Mouse (Mus musculus): ENCODE results near the gene Map3k12.

Map3k12 gene

DNA sequence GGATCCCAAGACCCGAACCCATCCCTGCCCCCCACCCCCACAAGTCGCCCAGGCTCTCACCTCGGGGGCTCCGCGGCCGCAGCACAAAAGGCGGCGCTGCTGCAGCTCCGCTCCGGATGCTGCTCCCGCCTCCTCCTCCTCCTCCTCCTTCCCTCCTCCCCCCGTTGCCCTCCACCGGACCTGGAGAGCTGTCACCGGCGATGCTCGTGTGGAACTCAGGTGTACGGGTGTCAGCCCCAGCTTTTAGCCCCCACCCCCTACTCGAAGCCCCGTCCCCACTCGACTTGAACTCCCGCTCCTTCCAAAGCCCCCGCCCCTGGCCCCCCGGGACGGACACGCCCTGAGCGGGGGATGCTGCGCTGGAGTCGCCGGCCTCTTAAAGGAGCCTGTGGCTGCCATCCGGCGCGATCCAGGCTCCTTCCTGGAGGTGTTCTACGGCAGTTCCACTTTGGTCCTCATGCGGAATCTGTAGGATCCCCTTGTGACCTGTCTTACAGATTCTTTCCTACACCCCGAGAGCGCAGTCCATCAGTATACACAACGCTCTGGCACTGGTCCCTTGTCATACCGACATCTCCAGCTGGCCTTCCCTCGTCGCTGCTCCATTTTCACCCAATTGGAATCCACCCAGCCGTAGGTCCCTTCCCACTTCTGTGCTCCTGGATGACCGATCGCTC is at the start of gene Map3k12:
Gene Map3k12 (minus strand): TSS at position 337 of the 677 bp plus-strand sequence.
- DNase-seq = peak; percentile 83

DNA sequence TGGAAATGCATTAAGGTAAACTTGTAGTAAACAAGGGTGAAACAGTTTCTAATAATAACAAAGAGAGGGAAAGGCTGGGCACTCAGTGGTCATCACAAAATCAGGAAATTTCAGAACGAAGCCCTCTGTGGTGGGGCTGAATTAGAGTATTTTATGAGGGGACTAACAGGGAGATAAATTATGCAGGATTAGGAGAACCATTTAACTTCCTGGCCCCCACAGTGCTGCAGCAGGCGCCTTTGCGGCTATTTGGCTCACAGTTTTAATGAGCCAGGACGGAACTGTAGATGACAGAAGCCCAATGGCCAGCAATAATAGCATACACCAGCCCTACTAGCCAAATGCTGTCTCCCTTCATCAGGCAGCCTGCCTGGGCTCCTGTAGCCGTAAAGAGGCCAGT is 46.8 kb upstream of the Map3k12 start:
- no peak for DNase-seq

DNA sequence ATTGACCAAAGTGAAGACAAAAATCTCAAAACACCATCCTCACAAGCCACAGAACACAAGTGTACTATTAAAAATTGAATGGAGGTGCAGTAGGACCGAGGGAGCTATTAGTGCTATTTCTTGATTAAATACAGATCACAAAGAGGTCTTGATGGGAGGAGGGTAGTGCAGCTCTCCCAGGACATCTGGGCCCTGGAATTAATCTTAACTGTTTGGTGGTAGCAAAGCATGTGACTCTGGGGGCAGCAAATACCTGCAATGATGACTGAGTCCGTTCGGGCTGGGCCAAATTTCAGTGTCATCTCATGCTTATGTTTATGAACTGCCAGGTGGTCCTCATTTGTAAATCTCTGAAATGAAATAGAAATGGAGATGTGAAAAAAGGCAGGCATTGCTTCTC is 46.2 kb upstream of the Map3k12 start:
- DNase-seq = no peak

DNA sequence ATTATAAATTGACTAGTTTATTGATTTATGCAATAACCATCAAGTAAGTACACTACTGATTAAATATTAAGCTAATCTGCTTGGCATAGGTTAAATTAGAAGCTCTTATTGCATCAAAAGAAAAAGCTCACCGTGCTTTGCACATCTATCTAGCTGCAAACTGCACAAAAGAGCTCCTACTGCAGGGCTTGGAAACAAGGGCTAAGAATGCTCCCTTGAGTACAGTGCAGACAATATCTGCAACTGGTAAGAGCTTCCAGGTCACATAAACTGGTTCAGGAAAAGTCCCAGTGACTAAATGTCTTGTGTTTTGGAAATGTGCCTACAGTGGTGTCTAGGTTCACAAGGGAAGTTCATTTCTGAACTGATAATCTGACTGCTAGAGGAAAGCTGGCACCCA is 45.6 kb upstream of the Map3k12 start:
- no peak for DNase-seq

DNA sequence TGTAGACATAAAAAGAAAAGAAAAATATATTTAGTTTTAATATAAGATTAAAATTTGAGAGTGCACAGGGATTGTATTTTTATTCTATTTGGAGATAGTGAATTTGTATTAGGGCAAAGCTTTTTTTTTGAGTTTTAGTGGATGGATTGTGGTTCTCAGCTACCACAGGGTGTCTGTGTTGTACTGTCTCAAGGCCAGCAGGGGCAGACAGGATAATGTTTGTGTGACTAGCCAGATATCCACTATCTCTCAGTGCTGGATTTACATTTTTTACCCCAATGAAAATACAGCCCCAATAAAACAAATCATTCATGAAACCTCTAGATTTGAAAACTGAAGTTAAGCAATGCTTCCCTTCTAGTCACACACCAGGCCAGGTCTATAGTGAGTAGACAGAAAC is 40.7 kb upstream of the Map3k12 start:
- DNase-seq = no peak

DNA sequence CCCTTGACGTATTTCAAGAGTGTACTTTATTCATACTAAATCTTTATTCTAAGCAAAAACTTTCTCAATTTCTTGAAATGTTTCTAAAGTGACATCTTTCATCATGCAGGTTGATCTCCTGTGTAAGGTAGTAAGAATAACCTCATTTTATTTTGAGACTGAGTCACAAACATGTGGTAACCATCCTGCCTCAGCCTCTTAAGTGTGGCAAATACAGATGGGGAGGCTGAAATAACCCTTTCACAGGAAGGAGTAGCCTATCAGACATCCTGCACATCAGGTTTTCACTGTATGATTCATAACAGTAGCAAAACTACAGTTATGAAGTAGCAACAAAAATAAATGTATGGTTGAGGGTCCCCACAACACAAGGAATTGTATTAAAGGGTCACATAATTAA is 38.7 kb upstream of the Map3k12 start:
- DNase-seq = no peak

DNA sequence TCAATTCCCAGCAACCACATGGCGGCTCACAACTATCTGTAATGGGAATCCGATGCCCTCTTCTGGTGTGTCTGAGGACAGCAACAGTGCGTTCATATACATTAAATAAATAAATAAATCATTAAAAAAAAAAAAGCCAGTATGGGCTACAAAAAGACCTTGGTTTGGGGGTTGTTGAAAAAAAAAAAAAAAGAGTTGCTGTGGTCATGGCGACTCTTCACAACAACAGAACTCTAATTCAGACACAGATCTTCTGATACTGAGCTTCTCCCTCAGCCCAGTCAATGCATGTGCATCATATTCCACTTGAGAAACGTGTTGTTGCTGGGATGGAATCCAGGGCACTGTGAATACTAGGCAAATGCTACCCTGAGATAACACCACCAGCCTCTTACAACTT is 35.7 kb upstream of the Map3k12 start:
- no peak for DNase-seq

DNA sequence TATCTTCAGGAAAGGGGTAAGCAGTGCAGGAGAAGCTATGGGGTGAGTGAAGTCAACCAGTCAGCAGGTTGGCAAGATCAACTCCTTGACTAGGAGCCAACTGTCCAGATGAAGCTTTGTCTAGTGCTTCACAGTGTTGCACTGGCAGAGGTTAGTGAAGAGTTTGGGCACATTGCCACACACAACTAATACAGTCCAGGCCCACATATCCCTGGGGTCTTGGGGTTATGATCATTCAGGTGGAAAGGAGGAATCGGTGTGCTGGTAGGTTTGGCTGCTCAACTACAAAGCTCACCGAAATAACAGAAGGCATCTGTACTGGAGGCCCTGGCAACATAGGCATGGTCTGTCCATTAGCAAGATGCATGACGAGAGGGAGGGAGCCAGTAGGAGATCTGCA is 30.6 kb upstream of the Map3k12 start:
- no peak for DNase-seq

DNA sequence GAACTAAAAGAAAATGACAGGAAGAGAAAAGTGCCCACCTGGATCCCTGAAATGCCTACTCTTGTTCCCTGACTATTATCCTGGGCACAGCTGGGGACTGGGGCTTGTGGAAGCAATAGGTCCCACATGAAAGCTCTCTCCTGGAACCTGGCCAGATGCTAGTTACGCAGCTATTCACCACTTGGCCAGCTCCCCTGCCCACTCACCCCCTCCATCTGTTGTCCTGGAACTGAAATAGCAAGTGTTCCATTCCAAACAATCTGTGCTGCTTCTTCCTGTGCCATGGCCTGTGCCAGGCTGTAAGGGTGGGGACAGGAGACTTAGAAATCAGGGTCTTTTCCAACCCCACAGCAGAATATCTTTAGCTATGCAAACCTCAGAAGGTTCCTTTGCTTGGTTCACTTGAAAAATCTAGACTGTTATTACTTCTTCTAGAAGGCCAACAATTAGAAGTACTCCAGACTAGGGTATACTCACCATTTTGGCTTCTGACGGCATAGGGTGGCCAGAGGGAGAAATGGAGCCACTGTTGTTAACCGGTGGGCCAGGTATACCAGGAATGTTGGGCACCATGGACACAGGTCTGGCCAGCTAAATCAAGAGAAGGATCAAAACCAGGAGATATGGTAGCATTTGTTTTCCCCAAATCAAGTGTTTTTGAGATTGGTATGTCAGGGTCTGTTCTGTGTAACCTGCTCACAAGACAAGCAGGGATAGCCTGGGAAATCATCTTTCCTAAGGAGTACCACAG is 30.0 kb upstream of the Map3k12 start:
- DNase-seq = peak; percentile 92

DNA sequence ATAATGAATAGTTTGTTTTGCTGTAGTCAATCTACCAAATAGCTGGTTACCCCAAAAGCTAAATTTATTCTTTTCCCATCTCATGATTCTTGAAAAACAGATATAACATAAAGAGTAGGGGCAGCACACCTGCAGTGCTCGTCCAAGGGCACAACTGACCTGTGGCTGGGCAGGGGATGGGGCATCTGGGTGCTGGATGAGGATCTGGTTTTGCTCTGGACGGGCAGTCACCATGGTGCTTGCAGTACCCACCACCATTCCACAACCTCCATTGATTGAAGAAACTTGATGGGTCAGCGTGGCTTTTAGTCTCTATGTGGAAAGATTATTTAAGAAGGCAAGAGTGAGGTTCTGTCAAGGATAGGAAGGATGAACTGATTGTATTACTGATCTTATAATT is 29.4 kb upstream of the Map3k12 start:
- DNase-seq = no peak

DNA sequence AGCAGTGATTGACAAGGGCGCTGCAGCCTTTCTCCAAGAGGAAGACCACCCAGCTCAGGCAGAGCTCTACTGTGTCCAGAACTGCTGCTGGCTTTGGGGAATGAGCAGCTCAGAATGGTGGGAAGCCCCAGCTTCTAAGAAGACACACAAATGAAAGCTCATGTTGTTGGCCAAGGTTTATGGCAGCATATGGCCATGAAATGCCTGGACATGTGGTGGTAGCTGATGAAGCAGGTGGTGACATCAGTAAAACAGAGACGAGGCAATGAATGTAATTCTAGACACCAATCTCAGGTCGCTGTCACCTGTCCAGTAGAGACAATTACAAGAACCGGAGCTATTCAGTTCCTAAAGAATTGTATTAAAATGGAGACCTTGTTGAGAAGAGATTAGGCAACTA is 27.9 kb upstream of the Map3k12 start:
- no peak for DNase-seq

DNA sequence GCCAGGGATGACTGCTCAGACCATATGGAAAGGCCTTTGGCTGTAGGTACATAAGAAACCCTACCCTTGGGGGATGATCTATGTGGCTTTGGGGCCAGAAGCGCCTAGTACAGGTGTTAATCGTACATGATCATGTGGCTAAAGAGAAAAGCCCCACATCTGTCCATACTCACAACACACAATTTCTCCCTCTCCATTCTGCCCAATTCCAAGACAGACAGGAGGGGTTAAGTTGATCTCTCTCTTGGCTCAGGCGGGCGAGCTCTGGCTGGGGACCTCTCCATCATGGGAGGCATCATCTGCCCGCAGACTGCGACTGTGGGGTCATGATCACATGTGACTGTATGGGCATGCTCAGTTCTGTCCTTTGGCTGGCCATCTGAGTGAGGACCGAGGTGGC is 17.1 kb upstream of the Map3k12 start:
- no peak for DNase-seq

DNA sequence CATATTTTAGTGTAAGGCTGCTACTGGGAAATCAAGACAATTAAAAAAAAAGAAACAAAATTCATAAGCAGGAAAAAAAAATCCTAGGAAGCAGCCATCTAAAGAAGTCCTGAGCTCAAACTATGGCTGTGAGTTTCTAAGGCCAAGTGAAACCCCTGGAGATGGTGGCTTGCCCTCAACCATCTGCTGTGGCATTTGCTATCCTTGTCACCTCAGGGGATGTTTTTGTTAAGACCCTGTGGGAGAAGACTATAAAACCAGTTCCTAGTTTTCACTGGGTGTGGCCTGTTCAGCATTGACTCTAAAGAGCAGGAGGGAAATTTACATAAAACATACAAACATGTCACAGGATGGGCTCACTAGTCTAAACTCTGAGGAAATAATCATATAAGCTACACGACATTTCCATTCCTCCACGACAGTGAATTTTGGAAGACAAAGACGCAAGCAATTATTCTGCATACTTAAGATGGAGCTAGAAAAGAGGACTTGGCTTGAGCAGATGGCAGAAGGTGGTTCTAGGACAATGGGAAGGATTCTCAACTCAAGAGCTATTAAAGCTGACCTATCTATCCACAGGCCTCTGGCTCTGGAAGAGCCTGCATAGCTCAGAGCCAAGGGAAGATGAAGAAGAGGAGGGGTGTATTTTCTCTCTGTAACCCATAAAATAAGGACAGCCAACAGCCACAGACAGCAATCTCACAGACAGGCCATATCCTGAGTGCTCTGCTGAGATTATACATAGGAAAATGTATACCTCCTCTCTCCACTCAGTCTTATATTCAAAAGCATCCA is 15.4 kb upstream of the Map3k12 start:
- DNase-seq = no peak

DNA sequence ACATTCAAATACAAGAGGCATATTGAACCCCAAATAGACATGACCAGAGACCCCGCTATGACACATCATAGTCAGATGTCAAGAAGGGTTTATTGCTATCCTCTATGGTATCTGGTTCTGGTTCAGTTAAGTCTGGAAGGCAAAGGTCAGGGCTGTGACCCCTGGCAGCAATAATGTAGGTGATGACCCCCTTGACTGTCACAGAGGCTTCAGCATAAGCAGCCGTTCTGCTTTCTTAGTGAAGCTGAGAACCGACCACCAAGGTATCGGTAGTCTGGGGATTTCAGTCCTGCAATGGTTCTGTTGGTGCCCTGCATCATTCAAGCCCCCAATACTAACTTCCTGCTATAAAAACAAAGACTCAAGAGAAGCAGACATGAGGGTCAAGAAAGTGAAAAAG is 14.7 kb upstream of the Map3k12 start:
- DNase-seq = no peak

DNA sequence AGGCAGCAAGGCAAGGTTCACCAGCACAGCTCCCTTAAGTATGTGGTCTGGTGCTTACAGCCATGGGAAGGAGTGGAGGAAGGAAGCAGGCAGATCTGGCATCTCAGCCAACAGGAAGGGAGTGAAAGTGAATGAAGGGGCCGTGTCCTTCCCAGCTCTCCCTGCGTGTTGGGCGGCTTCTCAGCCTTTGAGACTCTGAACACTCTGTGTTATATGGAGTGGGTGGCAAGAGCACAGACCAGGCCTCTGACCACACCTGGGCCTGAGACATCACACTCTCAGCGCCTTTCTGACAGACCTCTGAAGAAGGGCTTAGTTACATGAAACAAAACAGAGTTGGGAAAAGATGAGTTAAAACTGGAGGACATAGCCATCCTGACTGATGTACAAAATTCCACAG is 13.7 kb upstream of the Map3k12 start:
- no peak for DNase-seq

DNA sequence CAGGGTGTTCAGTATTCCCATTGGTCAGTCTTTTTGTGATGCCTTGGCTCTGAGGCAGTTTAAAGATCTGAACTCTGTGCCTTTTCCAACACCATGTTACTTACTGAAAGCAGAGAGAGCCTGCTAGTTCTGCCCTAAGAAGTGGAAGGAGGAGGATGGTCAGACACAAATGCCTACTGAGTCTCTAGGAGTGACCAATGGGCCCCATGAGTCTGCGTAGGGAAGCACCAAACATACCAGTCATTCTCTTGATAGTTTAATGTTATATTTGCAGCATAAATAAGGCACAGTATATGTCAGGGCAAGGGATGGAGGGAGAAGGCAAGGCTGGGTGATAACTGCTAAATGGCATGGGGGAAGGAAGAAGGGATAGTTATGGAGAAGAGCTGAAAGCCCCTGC is 11.5 kb upstream of the Map3k12 start:
- no peak for DNase-seq

DNA sequence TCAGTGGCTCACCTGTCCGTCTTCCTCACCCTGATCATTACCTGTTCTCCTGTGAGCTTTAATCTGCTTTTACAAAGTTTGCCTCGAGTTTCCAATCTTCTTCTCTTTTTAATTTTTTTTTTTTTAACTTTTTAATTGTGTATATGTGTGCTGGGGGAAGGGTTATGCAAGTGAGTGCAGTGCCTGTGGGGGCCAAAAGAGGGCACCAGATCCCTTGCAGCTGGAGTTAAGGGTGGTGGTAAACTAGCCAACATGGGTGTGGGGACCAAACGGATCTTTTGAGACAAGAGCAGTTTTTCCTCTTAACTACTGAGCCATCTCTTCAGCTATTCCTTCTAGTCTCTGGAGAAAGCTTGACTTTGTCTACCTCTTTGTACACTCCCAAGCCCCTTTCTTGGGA is 11.1 kb upstream of the Map3k12 start:
- DNase-seq = no peak

DNA sequence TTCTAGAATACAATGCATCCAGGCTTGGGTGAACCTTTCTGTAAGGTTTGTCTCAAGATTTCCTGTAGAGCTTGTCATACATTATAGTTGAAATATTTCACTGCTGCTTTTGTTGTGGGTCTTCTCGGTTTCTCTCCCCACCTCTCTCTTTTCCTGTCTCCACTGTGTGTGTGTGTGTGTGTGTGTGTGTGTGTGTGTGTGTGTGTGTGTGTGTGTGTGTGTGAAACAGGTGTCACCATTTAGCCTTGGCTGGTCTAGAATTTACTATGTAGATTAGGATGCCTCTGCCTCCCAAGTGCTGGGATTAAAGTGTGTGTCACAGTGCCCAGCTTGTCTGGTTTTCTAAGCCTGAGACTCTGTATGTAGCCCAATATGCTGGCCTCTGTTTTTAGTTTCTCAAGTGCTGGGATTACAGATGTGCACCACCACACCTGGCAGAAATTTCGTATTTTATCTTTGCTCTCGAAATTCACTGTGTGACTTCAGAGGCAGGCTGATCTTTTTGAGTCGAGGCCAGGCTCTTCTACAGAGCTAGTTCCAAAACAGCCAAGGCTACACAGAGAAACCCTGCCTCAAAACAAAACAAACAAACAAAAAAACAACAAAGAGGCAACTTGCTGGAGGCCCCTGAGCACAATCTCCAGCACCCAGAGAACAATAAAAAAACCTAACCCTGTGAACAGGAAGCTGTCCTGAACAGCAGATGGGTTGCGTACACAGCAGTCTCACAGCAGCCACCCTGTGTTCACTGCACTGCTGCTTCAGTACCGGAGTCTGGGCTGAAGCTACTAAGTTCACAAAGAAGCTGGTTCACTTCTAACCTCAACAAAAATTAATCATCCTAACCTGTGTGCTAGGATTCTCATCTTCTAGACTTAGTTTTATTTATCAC is 9.5 kb upstream of the Map3k12 start:
- no peak for DNase-seq

DNA sequence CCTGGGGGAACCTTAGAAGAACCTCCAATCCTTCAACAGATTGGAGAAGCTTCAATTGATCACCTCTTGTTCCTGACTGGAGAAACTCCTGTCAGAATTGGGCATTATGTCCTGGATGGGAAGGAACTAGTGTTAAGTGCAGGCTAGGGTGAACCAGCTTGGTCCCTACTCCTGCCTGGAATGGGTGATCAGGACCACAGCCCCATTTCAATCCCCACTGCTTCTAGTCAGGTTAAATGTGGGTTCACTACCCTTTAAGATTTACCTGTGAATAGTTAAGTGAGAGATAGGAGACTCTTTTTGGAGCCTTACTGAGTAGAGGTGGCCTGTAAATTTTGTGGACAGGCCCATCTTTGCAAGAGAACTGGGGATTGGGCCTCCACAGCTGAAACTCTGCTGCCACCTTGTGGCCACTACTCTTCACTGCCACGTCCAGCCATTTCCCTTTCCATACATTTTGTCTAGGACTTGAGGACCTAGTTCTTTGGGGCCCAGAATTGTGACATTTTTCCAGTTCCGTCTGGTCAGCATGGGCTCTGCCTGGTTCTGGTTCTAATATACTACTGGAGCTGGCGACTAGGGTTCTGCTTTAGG is 8.1 kb upstream of the Map3k12 start, which contains the start of gene Npff:
Gene Npff (minus strand): TSS at position 51 of the 594 bp plus-strand sequence.
- peak; percentile 77 for DNase-seq

DNA sequence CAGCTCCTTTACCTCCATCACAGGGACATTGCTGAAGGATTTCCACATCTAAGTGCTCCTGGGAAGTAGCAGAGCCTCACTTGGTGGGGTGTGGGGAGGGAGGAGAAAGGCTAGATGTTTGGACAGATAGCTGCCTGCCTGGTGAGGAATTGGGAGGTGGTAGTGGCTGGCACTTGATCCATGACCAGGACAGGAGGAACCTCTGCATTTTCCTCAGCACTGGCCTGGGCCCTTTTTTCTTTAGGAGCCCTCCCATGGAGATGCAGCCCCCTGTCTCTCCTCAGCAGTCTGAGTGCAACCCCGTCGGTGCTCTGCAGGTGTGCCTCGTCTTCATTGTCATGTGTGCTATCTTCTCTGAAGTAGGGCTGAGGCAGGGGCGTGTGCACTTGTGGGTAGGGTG is 4.6 kb upstream of the Map3k12 start:
- DNase-seq = no peak

DNA sequence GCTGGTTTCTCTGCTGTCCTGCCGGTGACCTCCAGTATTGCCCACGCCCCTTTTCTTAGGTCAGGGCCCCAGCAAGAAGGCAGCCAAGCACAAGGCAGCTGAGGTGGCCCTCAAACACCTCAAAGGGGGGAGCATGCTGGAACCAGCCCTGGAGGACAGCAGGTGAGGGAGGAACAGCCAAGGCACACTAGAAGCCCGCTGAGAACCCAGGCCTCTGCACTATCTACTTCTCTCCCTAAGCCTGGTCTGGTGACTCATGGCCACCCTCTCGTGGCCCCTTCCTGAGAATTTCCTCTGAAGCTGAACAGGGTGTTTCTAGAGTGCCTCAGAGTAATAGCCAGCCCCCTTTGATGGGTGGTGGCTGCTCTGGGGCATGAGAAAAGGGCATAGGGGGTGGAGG is 3.6 kb upstream of the Map3k12 start:
- no peak for DNase-seq
